Mouse (Mus musculus) gastrocnemius, postnatal 36 days (tissue): ENCODE measurements around the gene Dhx40. TPM values are rescaled to one million over a fixed set of nuclear protein-coding genes. Genes with fewer than 3 reads are reported as not detected.
"Not testable (repeated sequence)": the region's sequence is repeated elsewhere in the genome, so short reads cannot be mapped to it uniquely, and the experiment has no call there.

Source experiments
- DNase-seq, 2 experiments: peaks; one replicate each; pipeline ENCODE4 v3.0.0; 2022
- intact Hi-C: fragments of 180-260 bp; cut with DNase I; formaldehyde crosslinking; loops from one replicate; pipeline ENCODE4 v1.15.1; 2025
- total RNA-seq, 2 experiments: library from RNA; stranded (reverse); gene quantifications; 2 replicates each; pipeline ENCODE4 v1.2.3; 2021

The Dhx40 gene
- total RNA-seq, 2 experiments from 2014 or later = 11.2 to 12.7 TPM

GRCm38 (mm10) chr11:86757142-86757479 is 50.4 kb downstream of the Dhx40 start:
- intact Hi-C loops = loop anchor here (5.0 kb wide), 1 partner anchor 40 kb away; no protein-coding TSS in a partner anchor
- no peak for DNase-seq

GRCm38 (mm10) chr11:86756156-86757141 is 51.1 kb downstream of the Dhx40 start:
- intact Hi-C loops = loop anchor here (5.0 kb wide), 1 partner anchor 39 kb away; no protein-coding TSS in a partner anchor
- peak; percentile 31 to 38 for DNase-seq

GRCm38 (mm10) chr11:86752404-86752803 is 55.1 kb downstream of the Dhx40 start:
- intact Hi-C loops = no loop called here
- no peak for DNase-seq

GRCm38 (mm10) chr11:86751010-86751409 is 56.5 kb downstream of the Dhx40 start:
- intact Hi-C loops = no loop called here
- DNase-seq = no peak

- intact Hi-C loops = no loop called here
- no peak for DNase-seq
Measured at GRCm38 (mm10) chr11:86749776-86750423, 57.6 kb downstream of the Dhx40 start.

- intact Hi-C loops = no loop called here
Measured at GRCm38 (mm10) chr11:86745634-86746404, 61.7 kb downstream of the Dhx40 start.

GRCm38 (mm10) chr11:86742605-86743004 is 64.9 kb downstream of the Dhx40 start:
- no peak for DNase-seq

More at GRCm38 (mm10) chr11:86745634-86746404, 61.7 kb downstream of the Dhx40 start:
- DNase-seq = no peak

GRCm38 (mm10) chr11:86741505-86741904 is 66.0 kb downstream of the Dhx40 start:
- intact Hi-C loops = no loop called here

More at GRCm38 (mm10) chr11:86742605-86743004, 64.9 kb downstream of the Dhx40 start:
- intact Hi-C loops = no loop called here

GRCm38 (mm10) chr11:86739470-86739869 is 68.1 kb downstream of the Dhx40 start:
- DNase-seq = no peak
- intact Hi-C loops = no loop called here

More at GRCm38 (mm10) chr11:86741505-86741904, 66.0 kb downstream of the Dhx40 start:
- DNase-seq = no peak

GRCm38 (mm10) chr11:86738956-86739355 is 68.6 kb downstream of the Dhx40 start:
- DNase-seq = no peak
- intact Hi-C loops = no loop called here

- DNase-seq, intact Hi-C loops: not testable (repeated sequence)
Measured at GRCm38 (mm10) chr11:86738308-86738707, 69.2 kb downstream of the Dhx40 start.

GRCm38 (mm10) chr11:86737301-86738000 is 70.1 kb downstream of the Dhx40 start:
- intact Hi-C loops = no loop called here
- no peak for DNase-seq

GRCm38 (mm10) chr11:86734993-86735392 is 72.6 kb downstream of the Dhx40 start:
- intact Hi-C loops = no loop called here
- DNase-seq = no peak

GRCm38 (mm10) chr11:86734241-86734939 is 73.2 kb downstream of the Dhx40 start:
- intact Hi-C loops = no loop called here

GRCm38 (mm10) chr11:86731443-86731842 is 76.1 kb downstream of the Dhx40 start:
- no peak for DNase-seq
- intact Hi-C loops = no loop called here

More at GRCm38 (mm10) chr11:86734241-86734939, 73.2 kb downstream of the Dhx40 start:
- no peak for DNase-seq

GRCm38 (mm10) chr11:86725607-86726006 is 81.9 kb downstream of the Dhx40 start:
- intact Hi-C loops = no loop called here
- no peak for DNase-seq

- DNase-seq = no peak
- intact Hi-C loops = no loop called here
Measured at GRCm38 (mm10) chr11:86724982-86725381, 82.6 kb downstream of the Dhx40 start.

- intact Hi-C loops = no loop called here
- no peak for DNase-seq
Measured at GRCm38 (mm10) chr11:86724004-86724403, 83.5 kb downstream of the Dhx40 start.

GRCm38 (mm10) chr11:86719390-86719789 is 88.2 kb downstream of the Dhx40 start:
- DNase-seq = no peak
- intact Hi-C loops = loop anchor here (5.0 kb wide), 1 partner anchor 38 kb away; the partner anchor contains the start of gene Cltc
